Mouse (Mus musculus) macrophage (primary cell): ENCODE results near the gene Gm10188. TPM values are rescaled to one million over a fixed set of nuclear protein-coding genes. Genes with fewer than 3 reads are reported as not detected.

Experiments used
- H3K27ac ChIP-seq: fragments of 350-480 bp; formaldehyde crosslinking; 2 replicates; pipeline ENCODE4 v1.9.0; 2021
- H3K36me3 ChIP-seq: fragments of 350-480 bp; formaldehyde crosslinking; 2 replicates; pipeline ENCODE4 v1.9.0; 2021; ENCODE audit errors: inconsistent target
- H3K4me3 ChIP-seq: fragments of 350-480 bp; formaldehyde crosslinking; 2 replicates; pipeline ENCODE4 v1.9.0; 2021; ENCODE audit errors: inconsistent target
- H3K79me2 ChIP-seq: fragments of 350-480 bp; formaldehyde crosslinking; 2 replicates; pipeline ENCODE4 v1.9.0; 2021; ENCODE audit errors: inconsistent target
- WGBS: methylation state at CpG from one replicate; pipeline ENCODE4 v1.1.7; 2026; ENCODE audit warnings: inconsistent platforms; ENCODE audit not compliant: missing documents; 5-methylcytosine and 5-hydroxymethylcytosine counted together
- polyA plus RNA-seq: library from polyadenylated mRNA; stranded (reverse); fragments of 250-400 nt; gene quantifications from 3 replicates; pipeline ENCODE4 v1.2.4, GENCODE M21; 2018; ENCODE audit warnings: inconsistent platforms
- total RNA-seq, 78 experiments: library from RNA; depleted of rRNA; stranded (reverse); fragments of 250-400 nt; gene quantifications; 1 replicate in 9 of 78; 2 replicates in 24 of 78; 3 replicates in 43 of 78; 4 replicates in 2 of 78; pipeline ENCODE4 v1.2.4; 2018; ENCODE audit warnings: inconsistent platforms in 56 of 78

Gm10188 gene
- not detected for total RNA-seq (2018; cell fraction: chromatin; rRNA removed)
- total RNA-seq (2018; cell fraction: cytosol; rRNA removed), result not detected
- not detected for total RNA-seq (2018; cell fraction: nucleus; rRNA removed)
- not detected in 3 replicates for polyA plus RNA-seq

- no peaks in the 10 kb centered on the region for H3K79me2 ChIP-seq
- no peak within 1 kb of the TSS for H3K27ac ChIP-seq
- no peak within 1 kb of the TSS for H3K4me3 ChIP-seq
- no peaks in the 10 kb centered on the region for H3K36me3 ChIP-seq
- 100% methylated on average over 3 of the region's 3 CpGs for WGBS
Measured at GRCm38 (mm10) chr1:132229667-132230066, at the start of gene Gm10188. Gm10188 (minus strand) TSS chr1:132229767.

GRCm38 (mm10) chr1:132277124-132277523, 47.6 kb upstream of the Gm10188 start:
- Histone ChIP-seq H3K27ac (no peak overlapping the region), H3K79me2 (no peaks in the 10 kb centered on the region), H3K4me3 (no peak overlapping the region), H3K36me3 (no peaks in the 10 kb centered on the region)
- 94% methylated on average over 6 of the region's 6 CpGs for WGBS

- H3K4me3 ChIP-seq, result no peak overlapping the region
- no peak overlapping the region for H3K27ac ChIP-seq
- WGBS, result 91% methylated on average over 3 of the region's 3 CpGs
- no peaks in the 10 kb centered on the region for H3K79me2 ChIP-seq
- H3K36me3 ChIP-seq, result no peaks in the 10 kb centered on the region
Measured at GRCm38 (mm10) chr1:132276694-132277093, 47.1 kb upstream of the Gm10188 start.

- Histone ChIP-seq H3K36me3 (no peaks in the 10 kb centered on the region), H3K4me3 (no peak overlapping the region), H3K27ac (no peak overlapping the region), H3K79me2 (no peaks in the 10 kb centered on the region)
- 100% methylated on average over 3 of the region's 3 CpGs for WGBS
Measured at GRCm38 (mm10) chr1:132271237-132271636, 41.7 kb upstream of the Gm10188 start.

DNA sequence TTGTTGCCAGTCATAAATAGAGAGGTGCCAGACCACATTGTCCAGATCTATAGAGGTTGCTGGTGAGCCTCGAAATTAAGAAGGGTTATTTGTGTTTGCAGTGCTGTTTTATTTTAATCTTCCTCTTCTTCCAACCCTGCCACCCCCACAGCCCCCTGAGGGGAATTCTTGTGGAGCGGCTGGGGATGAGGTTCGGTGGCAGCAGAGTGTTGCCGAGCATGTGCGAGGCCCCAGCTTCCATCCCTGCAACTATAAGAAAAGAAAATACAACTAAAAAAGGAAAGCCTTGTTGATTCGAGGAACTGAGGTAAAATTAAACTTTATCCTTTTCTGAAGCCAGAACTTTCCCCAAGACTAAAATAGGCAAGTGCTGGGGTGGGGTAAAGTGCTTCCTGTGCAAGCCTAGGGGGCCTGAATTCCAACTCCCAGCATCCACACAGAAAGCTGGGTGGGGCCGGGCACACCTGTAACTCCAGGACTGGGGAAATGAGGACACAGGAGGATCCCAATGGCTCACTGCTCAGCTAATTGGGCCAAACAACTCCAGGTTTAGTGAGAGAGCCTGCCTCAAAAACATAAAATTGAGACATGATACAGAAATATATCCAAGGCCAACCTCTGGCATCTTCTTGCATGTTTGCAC, 39.0 kb upstream of the Gm10188 start:
- H3K27ac ChIP-seq, result no peak overlapping the region
- H3K36me3 ChIP-seq, result no peaks in the 10 kb centered on the region
- H3K79me2 ChIP-seq, result no peaks in the 10 kb centered on the region
- no peak overlapping the region for H3K4me3 ChIP-seq
- WGBS, result 85% methylated on average over 7 of the region's 7 CpGs

DNA sequence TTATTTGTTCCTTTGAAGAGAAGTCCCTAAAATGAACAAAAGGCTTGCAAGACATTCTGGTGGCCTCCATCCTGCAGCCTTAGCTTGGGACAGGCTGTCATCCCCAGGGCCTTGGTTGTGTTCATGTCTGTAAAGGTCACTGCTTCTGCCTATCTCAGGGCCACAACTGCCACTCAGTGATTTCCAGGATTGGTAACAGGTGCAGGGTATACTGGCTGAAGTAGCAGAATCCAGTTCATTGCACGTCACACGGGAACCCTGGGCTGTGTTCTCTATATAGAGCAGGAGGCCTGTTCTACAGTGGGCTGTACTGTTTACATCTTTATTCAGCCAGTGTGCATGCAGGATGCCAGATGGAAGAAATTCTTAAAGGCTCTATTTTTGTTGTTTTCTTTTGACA, 38.4 kb upstream of the Gm10188 start:
- WGBS, result 91% methylated on average over 2 of the region's 2 CpGs
- Histone ChIP-seq H3K79me2 (no peaks in the 10 kb centered on the region), H3K36me3 (no peaks in the 10 kb centered on the region), H3K27ac (no peak overlapping the region), H3K4me3 (no peak overlapping the region)

DNA sequence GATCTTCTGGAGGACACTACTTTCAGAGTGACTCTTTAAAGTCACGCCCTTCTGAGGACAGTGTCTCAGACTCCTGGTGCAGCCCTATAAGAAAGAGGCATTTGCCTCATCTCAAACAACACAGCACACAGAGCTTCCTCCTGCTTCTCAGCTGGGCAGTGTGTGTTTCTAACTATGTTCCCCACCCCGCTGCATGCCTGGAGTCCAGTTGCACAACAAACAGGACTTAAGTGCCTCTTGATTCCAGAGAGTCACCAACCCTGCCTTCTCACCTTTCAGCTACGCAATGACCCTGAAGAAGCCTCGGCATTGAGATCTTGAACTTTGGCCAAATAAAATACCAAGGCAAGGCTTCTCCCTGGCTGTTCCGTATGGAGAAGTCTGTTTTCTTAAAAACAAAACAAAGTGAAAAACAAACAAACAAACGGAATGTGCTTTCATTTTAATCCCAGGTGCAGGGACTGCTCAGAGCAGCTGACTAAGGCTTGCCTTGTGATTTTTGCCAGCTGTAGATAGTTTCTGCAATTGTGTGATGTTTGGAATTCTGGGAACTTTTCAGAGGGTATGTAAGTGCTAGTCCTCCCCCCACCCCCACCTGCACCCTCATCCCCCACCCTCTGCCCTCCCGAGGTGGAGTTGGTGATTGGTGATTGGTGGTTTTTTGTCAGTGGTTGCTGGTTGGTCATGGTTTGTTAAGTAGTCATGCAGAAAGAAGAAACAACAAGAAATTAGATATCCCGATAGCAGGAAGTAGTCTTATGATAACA, 37.4 kb upstream of the Gm10188 start:
- H3K27ac ChIP-seq, result no peak overlapping the region
- H3K79me2 ChIP-seq, result no peaks in the 10 kb centered on the region
- 85% methylated on average over 8 of the region's 8 CpGs for WGBS
- H3K36me3 ChIP-seq, result no peaks in the 10 kb centered on the region
- H3K4me3 ChIP-seq, result no peak overlapping the region

GRCm38 (mm10) chr1:132265936-132266335, 36.4 kb upstream of the Gm10188 start:
- Histone ChIP-seq H3K27ac (no peak overlapping the region), H3K4me3 (no peak overlapping the region), H3K36me3 (no peaks in the 10 kb centered on the region), H3K79me2 (no peaks in the 10 kb centered on the region)
- 90% methylated on average over 10 of the region's 10 CpGs for WGBS

GRCm38 (mm10) chr1:132265211-132265859, 35.8 kb upstream of the Gm10188 start:
- WGBS, result 89% methylated on average over 8 of the region's 8 CpGs
- Histone ChIP-seq H3K4me3 (no peak overlapping the region), H3K27ac (no peak overlapping the region), H3K79me2 (no peaks in the 10 kb centered on the region), H3K36me3 (no peaks in the 10 kb centered on the region)

GRCm38 (mm10) chr1:132264577-132264976, 35.0 kb upstream of the Gm10188 start:
- no peaks in the 10 kb centered on the region for H3K79me2 ChIP-seq
- H3K4me3 ChIP-seq, result no peak overlapping the region
- H3K27ac ChIP-seq, result no peak overlapping the region
- 63% methylated on average over 6 of the region's 7 CpGs for WGBS
- H3K36me3 ChIP-seq, result no peaks in the 10 kb centered on the region

DNA sequence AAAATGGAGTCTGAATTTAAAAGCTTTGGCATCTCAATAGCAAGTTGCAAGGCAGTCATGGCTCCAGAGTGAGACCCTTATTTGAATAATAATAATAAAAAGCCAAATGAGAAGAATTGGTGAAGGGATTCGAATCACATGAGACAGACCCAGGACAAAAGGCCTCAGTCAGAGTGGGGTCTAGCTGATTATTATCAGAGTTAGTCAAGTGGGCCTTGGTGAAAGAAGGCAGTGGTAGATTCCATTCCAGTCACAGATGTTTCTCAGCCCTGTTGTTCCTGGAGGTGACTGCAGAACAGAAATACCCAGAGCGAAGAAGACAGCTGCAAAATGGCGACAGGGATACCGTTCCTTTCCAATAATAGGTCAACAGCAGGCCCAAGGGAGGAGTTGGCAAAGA, 34.1 kb upstream of the Gm10188 start:
- Histone ChIP-seq H3K36me3 (no peaks in the 10 kb centered on the region), H3K27ac (no peak overlapping the region), H3K4me3 (no peak overlapping the region), H3K79me2 (no peaks in the 10 kb centered on the region)
- WGBS, result 96% methylated on average over 4 of the region's 4 CpGs

DNA sequence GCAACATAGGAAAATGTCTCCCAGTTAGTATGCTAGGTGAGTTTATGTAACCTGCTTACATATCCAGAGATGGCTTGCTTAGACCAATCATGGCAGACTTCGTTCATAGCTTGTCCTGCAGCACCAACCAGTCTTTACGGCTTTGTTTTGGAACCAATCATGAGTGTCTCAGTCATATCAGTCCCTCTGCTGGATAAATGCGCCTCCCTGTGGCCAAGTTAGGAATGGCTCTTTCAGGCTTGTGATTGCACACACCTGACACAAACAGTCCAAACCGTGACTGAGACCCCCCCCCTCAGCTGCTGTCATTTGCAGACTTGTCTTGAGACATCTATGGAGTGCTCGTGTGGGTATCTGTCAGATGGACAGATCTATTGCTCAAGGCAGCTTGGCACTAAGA, 31.5 kb upstream of the Gm10188 start:
- WGBS, result 69% methylated on average over 5 of the region's 5 CpGs
- no peak overlapping the region for H3K27ac ChIP-seq
- H3K4me3 ChIP-seq, result no peak overlapping the region
- H3K36me3 ChIP-seq, result no peaks in the 10 kb centered on the region
- no peaks in the 10 kb centered on the region for H3K79me2 ChIP-seq

DNA sequence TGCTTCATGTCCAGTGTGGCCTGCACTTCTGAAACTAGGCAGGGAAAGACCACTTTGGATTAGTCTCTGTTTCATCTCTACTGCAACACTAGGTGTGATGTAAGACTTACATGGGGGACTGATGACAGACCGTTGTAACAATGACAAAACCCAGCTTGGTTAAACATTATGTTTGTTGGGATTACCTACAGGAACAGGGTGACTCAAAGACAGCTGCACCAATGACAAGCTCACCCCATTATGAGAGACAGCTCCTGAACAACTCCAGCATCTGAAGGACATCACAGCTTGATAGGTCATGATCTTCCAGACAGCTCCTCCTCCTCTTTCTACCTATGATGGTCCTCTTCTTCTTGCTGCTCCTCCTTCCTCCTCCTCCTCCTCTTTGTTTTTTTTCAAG, 30.8 kb upstream of the Gm10188 start:
- whole genome bisulfite sequencing, result 89% methylated on average over 1 of the region's 1 CpGs
- H3K36me3 ChIP-seq, result no peaks in the 10 kb centered on the region
- H3K27ac ChIP-seq, result no peak overlapping the region
- no peaks in the 10 kb centered on the region for H3K79me2 ChIP-seq
- no peak overlapping the region for H3K4me3 ChIP-seq

- Histone ChIP-seq H3K27ac (no peak overlapping the region), H3K36me3 (no peaks in the 10 kb centered on the region), H3K79me2 (no peaks in the 10 kb centered on the region), H3K4me3 (no peak overlapping the region)
- WGBS, result 88% methylated on average over 6 of the region's 6 CpGs
Measured at GRCm38 (mm10) chr1:132254467-132254866, 24.9 kb upstream of the Gm10188 start.

DNA sequence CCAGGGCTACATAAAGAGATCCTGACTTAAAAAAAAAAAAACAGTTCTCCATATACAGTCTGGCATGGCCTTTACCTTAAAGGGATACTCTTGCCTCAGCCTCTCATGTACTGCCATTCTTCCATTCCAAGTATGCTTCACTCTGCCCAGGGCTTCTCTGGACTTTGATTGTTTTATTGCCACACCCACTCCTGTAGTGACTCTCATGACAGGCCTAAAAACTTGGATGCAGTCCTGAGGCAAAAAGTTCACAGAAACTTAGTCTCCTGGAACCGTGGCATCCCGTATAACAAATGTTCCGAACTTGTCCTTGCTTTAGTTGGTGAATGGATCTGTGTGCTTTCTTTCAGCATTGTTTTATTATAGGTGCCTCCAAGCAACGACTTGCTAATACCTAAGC, 17.1 kb upstream of the Gm10188 start:
- H3K4me3 ChIP-seq, result no peak overlapping the region
- no peak overlapping the region for H3K27ac ChIP-seq
- no peaks in the 10 kb centered on the region for H3K36me3 ChIP-seq
- 90% methylated on average over 4 of the region's 4 CpGs for WGBS
- H3K79me2 ChIP-seq, result no peaks in the 10 kb centered on the region
